Mouse (Mus musculus): ENCODE measurements around the gene Patl1. TPM values are rescaled to one million over a fixed set of nuclear protein-coding genes. Genes with fewer than 3 reads are reported as not detected.
A peak's percentile ranks its signal among the peaks of the same experiment; 100 is the strongest.
"Not testable (repeated sequence)": the region's sequence is repeated elsewhere in the genome, so short reads cannot be mapped to it uniquely, and the experiment has no call there.

The Patl1 gene
- 10 to 100 TPM; 19.7 to 20.4 TPM for total RNA-seq (2021)
- long read RNA-seq, experiment 1, full-length matches to known transcripts = 11 of 19 reads
- long read RNA-seq, experiment 1, partial matches to known transcripts = 2 of 19 reads
- long read RNA-seq, experiment 1, other reads (novel, unspliced or antisense) = 6 of 19 reads
- long read RNA-seq, experiment 2, full-length matches to known transcripts = 11 of 22 reads
- long read RNA-seq, experiment 2, partial matches to known transcripts = 4 of 22 reads
- long read RNA-seq, experiment 2, other reads (novel, unspliced or antisense) = 7 of 22 reads

DNA sequence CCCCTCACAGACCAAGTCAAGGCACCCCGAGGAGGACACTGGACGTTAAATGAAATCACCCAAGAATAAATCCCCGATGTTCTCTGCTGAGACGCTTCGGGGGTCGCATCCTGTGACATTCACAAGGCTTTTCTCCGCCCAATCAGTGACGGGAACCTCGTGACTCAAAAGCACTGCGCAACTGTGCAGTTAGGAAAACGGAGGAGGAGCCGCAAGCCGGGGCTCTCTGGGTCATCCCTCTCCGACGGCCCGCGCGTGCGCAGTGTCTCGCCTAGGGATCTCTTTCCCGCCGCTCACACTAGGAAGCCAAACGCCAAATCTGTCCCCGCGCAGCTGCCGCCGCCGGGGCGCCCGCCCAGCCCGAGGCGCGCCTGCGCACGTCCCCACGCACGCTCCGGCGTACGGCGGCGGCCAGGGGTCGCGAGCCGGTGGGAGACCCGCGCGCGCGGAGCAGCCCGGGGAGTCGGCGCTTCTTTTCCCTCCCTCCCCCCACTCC is at the start of gene Patl1:
Patl1 (plus strand) TSS at position 363 of the 496 bp plus-strand sequence.
- Histone ChIP-seq H3K27ac (peak within 1 kb of the TSS; percentile 96), H3K4me3 (peak within 1 kb of the TSS; percentile 99)
- no peak for TF ChIP-seq CTCF (IDR thresholded peaks at IDR 0.05)
- DNase-seq (ENCODE audit: extremely low spot score in 1 of 2, low spot score in 2 of 2) = peak; percentile 99
- intact Hi-C loops (cut with DNase I) = loop anchor here (1.0 to 10.0 kb wide), 5 partner anchors 53 to 883 kb away; partner anchors contain the start of genes Lpxn, Osbp and Zfp91

DNA sequence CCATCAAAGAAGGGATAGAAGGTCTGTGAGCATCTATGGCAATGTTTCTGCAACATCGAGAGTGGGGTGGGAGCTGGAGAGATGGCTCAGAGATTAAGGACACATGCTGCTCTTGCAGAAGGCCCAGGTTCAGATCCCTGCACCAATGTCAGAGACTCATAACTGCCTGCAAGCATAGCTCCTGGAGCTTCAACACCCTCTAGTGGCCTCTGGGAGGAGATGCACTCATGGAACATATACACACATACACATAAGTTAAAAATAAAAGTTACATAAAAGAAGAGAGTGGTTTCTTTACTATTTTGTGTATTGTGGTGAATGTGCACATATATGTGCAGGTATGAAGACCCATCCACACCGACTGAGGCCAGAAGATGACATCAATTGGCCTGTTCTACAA is 44.4 kb upstream of the Patl1 start:
- Histone ChIP-seq H3K27ac (no peak overlapping the region), H3K4me3 (no peak overlapping the region)
- no peak; the same call in 1 of the 2 replicates for TF ChIP-seq CTCF (IDR thresholded peaks at IDR 0.05)
- no peak for DNase-seq (ENCODE audit: extremely low spot score in 1 of 2, low spot score in 2 of 2)
- intact Hi-C loops (cut with DNase I) = no loop called here

DNA sequence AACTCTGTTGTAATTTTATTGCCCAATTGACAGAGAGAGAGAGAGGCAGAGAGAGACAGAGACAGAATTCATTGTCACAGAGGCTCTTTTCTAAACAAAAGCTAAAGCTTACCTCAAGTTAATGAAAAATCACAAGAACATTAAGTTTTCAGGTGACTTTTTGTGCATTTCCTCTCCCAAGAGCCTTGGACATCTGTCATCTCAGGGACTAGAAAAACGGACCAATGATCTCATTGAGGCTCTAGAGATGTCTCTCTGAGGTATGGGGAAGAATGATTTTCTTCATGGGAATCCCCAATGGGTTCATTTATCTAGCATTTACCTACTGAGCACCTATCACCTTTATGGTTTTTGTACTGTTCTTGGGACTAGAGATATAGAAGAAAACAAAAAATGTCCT is 37.2 kb upstream of the Patl1 start, which contains the start of gene Olfr1419:
Olfr1419 (minus strand) TSS at position 101 of the 400 bp plus-strand sequence.
- H3K4me3 ChIP-seq = no peak within 1 kb of the TSS
- intact Hi-C loops (cut with DNase I) = no loop called here
- DNase-seq (ENCODE audit: extremely low spot score in 1 of 2, low spot score in 2 of 2) = no peak
- no peak within 1 kb of the TSS for H3K27ac ChIP-seq
- TF ChIP-seq CTCF (IDR thresholded peaks at IDR 0.05) = no peak

DNA sequence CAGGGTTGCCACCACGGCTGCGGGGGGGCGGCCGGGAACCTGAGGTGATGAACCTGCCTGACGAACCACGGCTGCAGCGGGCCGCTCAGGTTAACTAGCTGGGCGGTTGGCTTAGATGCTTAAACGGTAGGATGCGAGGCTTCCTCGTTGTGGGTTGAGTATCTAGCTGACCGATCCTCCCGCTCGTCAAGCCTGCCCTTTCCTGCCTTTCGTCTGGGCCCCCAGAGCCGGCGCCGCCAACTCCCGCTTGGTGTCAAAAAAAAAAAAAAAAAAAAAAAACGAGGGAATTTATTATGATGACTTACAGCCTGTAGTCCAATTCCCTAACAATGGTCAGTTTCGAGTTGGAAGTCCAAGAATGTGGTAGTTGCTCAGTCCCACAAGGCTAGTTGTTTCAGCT is 33.8 kb upstream of the Patl1 start:
- H3K27ac ChIP-seq; DNase-seq (ENCODE audit: extremely low spot score in 1 of 2, low spot score in 2 of 2); H3K4me3 ChIP-seq; intact Hi-C loops (cut with DNase I): not testable (repeated sequence)

DNA sequence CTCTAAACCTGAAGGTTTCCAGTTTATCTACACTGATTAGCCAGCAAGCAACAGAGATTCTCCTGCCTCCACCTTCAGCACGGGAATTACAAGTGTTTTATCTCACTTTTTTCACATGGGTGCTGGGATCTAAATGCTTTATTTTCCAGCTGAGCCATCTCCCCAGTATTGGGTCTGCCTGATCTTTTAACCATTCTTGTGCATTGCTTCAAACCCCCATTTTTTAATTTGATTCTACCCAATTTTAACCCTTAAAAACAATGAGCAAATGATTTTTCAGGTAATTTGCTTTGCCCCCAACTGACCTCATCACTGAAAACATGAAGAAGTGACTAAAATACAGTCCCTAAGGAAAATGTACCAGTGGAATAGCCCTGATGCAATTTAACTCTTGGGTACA is 25.9 kb upstream of the Patl1 start, which contains the start of gene Olfr1420:
Olfr1420 (plus strand) TSS at position 301 of the 400 bp plus-strand sequence.
- no peak for TF ChIP-seq CTCF (IDR thresholded peaks at IDR 0.05)
- no peak within 1 kb of the TSS for H3K4me3 ChIP-seq
- intact Hi-C loops (cut with DNase I) = no loop called here
- no peak for DNase-seq (ENCODE audit: extremely low spot score in 1 of 2, low spot score in 2 of 2)
- no peak within 1 kb of the TSS for H3K27ac ChIP-seq

DNA sequence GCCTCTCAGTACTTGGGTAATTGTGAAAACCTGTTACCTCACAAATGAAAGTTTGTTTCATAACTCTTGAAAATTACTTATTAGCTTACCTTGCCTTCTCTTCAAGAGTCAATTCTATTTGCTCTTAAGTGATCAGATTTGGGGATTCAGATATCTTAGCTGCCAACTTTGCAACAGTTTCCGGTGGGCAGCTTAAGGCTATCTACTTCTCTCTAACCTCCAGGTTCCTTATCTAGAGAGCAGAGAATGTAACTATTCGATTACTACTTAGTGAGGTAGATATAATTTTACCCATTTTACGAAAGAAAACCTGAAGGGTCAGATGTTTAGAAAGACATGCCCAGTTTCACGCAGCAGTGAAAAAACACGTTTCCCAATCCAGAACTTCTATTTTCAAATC is 1.2 kb upstream of the Patl1 start:
- intact Hi-C loops (cut with DNase I) = loop anchor here (5.0 to 10.0 kb wide), 2 partner anchors 101 to 884 kb away; partner anchors contain the start of genes Lpxn and Zfp91
- DNase-seq (ENCODE audit: extremely low spot score in 1 of 2, low spot score in 2 of 2) = no peak
- H3K4me3 ChIP-seq = peak overlapping the region; percentile 99
- H3K27ac ChIP-seq = peak overlapping the region; percentile 96; the same call in 1 of the 2 replicates
- TF ChIP-seq CTCF (IDR thresholded peaks at IDR 0.05) = no peak

DNA sequence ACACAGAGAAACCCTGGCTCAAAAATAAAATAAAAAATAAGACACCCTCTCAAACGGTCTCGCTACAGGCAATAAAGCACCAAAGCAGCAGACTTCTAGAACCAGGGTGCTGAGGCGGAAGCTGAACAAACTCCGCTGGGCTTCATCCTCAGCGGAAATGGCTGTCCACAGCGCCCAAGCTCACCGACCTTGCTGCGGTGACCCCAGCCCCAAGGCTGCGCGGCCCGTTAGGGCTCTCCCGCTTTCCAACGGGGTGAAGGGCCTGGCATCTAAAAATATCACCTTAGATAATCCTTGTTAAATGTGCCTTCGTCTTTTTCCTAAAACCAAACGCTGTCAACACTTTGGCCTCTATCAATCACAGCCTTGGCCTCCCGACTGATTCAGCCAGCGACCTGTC is 596 bp upstream of the Patl1 start:
- DNase-seq (ENCODE audit: extremely low spot score in 1 of 2, low spot score in 2 of 2) = peak in 1 of 2 experiments; percentile 23
- intact Hi-C loops (cut with DNase I) = loop anchor here (1.0 to 10.0 kb wide), 5 partner anchors 53 to 883 kb away; partner anchors contain the start of genes Lpxn, Osbp and Zfp91
- H3K4me3 ChIP-seq = peak overlapping the region; percentile 99
- no peak for TF ChIP-seq CTCF (IDR thresholded peaks at IDR 0.05)
- peak overlapping the region; percentile 96 for H3K27ac ChIP-seq

DNA sequence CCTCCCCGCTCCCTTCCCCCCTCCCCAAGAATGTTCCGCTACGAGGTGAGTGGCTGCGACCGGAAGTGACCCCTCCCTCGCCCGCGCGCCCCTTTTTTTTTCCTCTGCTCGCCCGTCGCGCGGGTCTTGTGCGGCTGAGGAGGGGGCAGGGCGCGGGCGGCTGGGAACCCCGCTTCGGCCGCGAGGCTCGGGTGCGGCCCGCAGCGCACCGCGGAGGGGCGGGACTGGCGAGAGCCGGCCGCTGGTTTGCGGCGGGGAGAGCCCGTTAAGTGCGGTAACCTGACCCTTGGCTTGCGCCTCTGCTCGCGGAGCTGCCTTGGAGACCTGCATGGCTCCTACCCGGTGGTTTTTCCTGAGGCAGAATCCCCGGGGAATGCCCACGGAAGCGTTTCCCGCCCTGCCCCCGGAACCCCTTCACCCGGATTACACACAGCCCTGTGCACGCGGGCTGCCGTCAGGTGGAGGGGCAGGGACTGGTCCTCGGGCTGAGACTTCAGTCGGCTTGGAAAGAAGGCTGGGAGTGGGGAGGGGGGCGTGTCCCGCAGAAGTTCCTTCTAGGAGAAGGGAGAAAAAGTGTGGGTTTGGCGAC is 428 bp downstream of the Patl1 start:
- DNase-seq (ENCODE audit: extremely low spot score in 1 of 2, low spot score in 2 of 2) = no peak
- TF ChIP-seq CTCF (IDR thresholded peaks at IDR 0.05) = no peak
- H3K4me3 ChIP-seq = peak overlapping the region; percentile 99
- intact Hi-C loops (cut with DNase I) = loop anchor here (1.0 to 10.0 kb wide), 5 partner anchors 52 to 882 kb away; partner anchors contain the start of genes Lpxn, Osbp and Zfp91
- peak overlapping the region; percentile 84 for H3K27ac ChIP-seq

DNA sequence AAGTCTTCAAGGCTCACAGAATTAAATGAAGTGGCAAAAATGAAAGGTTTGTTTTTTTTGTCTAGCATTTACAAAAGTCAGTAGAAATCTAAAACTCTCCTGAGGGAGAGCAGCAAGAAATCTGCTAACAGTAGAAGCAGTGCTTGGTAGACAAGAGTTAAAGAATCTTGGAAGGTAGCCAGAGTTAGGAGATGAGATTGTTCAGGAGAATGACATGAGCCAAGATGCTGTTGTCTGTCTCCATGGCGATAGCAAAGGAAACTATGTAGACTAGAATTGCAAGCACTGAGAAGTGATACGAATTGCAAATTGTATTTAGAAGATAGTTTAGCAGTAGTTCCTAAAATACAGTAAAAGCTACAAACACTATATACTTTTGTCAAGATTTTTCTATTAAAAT is 3.6 kb downstream of the Patl1 start:
- intact Hi-C loops (cut with DNase I) = loop anchor here (10.0 kb wide), 1 partner anchor 879 kb away; the partner anchor contains the start of genes Lpxn and Zfp91
- Histone ChIP-seq H3K27ac (no peak overlapping the region), H3K4me3 (no peak overlapping the region)
- TF ChIP-seq CTCF (IDR thresholded peaks at IDR 0.05) = no peak
- DNase-seq (ENCODE audit: extremely low spot score in 1 of 2, low spot score in 2 of 2) = no peak

DNA sequence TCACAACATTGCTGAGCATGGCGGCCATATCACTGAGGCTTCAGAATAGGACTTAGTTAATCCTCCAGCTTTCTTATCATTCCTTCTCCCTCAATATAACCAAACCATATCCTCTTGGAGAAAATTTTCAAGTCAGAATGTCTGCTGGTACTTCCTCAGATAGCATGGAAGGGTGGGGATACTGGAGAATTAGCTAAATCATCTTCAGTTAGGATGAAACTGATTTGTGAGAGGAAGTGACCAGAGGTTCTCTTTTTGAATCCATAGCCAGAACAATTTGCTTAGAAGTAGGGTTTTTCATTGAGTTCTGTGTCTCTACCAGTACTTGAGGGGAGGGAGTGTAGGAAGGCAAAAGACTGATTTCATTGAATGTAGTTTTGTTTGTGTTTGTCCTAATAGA is 9.9 kb downstream of the Patl1 start:
- no peak for TF ChIP-seq CTCF (IDR thresholded peaks at IDR 0.05)
- intact Hi-C loops (cut with DNase I) = loop anchor here (5.0 kb wide), 1 partner anchor 1300 kb away; no protein-coding TSS in a partner anchor
- Histone ChIP-seq H3K4me3 (no peak overlapping the region), H3K27ac (no peak overlapping the region)
- DNase-seq (ENCODE audit: extremely low spot score in 1 of 2, low spot score in 2 of 2) = no peak

DNA sequence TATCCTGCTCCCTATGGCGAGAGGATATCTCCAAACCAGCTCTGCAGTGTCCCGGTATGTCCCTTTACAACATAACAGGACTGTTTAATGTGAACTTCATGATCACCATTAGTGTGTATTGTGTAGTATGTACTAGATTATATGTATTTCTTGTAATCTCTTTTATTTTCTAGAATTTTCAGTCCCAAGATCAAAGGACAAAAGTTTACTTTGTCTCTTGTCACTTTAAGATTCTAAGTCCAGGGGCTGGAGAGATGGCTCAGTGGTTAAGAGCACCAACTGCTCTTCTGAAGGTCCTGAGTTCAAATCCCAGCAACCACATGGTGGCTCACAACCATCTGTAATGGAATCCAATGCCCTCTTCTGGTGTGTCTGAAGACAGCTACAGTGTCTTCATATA is 10.3 kb downstream of the Patl1 start:
- H3K4me3 ChIP-seq; H3K27ac ChIP-seq; DNase-seq (ENCODE audit: extremely low spot score in 1 of 2, low spot score in 2 of 2): not testable (repeated sequence)
- intact Hi-C loops (cut with DNase I) = loop anchor here (5.0 kb wide), 1 partner anchor 1300 kb away; no protein-coding TSS in a partner anchor

DNA sequence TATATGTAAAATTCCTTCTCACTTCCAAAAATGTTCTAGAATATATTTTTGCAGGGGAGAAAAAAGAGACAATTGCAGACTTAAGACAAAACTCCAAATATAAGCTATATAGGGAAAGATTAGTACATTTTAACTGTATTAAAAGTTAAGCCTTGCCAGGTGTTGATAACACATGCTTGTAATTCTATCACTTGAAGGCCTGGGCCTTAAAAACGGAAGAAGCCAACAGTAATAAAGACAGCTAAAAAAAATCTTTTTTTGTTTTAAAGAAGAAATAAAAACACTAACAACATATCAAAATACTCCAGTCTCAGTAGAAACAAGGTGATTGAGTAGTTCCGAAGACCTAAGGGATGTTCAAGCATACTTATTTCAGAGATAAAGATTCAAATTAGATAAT is 14.2 kb downstream of the Patl1 start:
- Histone ChIP-seq H3K4me3 (no peak overlapping the region), H3K27ac (no peak overlapping the region)
- TF ChIP-seq CTCF (IDR thresholded peaks at IDR 0.05) = no peak
- no peak for DNase-seq (ENCODE audit: extremely low spot score in 1 of 2, low spot score in 2 of 2)
- intact Hi-C loops (cut with DNase I) = no loop called here

All from left cerebral cortex, adult 2 months (tissue).